Mouse (Mus musculus) urinary bladder, adult 18-20 months (tissue): ENCODE data around the gene Tmem165.

ENCODE experiments used
- DNase-seq, 2 experiments: peaks; one replicate each; pipeline ENCODE4 v3.0.0; 2022; ENCODE audit warnings: low spot score in 2 of 2, mixed read lengths in 2 of 2

Tmem165 gene

GRCm38 (mm10) chr5:76244430-76244829 lies 60.8 kb downstream of the Tmem165 start:
- DNase-seq, result no peak

- no peak for DNase-seq
Measured at GRCm38 (mm10) chr5:76245419-76245818, 61.7 kb downstream of the Tmem165 start.

- no peak for DNase-seq
Measured at GRCm38 (mm10) chr5:76246539-76246938, 62.9 kb downstream of the Tmem165 start.

GRCm38 (mm10) chr5:76250948-76251347 lies 67.3 kb downstream of the Tmem165 start:
- no peak for DNase-seq
